14 mouse cellular contexts compared by ENCODE assay signal in the genomic region with DNA sequence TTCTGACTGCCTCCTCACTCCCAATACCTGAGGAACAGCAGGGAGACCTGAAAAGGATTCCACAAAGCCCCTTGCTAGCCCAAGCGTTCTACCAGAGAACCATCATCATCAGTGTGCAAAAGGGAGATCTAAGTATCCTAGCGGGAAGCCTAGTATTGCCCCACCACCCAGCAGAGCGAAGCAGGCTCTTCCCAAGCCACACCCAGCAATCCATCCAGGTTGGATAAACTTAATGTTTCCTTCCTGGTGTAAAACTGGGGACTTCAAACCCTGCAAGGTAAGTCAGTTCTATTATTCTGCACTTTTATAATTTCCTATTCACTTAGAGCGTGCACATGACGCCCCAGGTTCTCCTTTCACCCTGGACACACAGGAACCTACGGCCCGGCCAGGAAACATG.
"Had no signal": no experiment of that assay in that cellular context is flagged by ENCODE, and none has a peak within 500 bp of the region (broad histone marks: within the 10 kb centered on the region; RNA-seq: fewer than 3 reads in every experiment).

No protein-coding gene starts in this region.

- H3K4me3 ChIP-seq: left cerebral cortex, adult 2 months; limb, embryonic 12.5 days; liver, embryonic 13.5 days; midbrain, embryonic 10.5 days; midbrain, embryonic 15.5 days; stomach, embryonic 15.5 days had no signal

- ATAC-seq: lung, postnatal 0 days; midbrain, embryonic 15.5 days had no signal

- H3K9ac ChIP-seq: limb, embryonic 12.5 days; liver, embryonic 13.5 days; midbrain, embryonic 15.5 days; stomach, embryonic 15.5 days had no signal

- H3K27me3 ChIP-seq: midbrain, embryonic 15.5 days had no signal

- DNase-seq: kidney, adult 18-20 months; kidney, postnatal 10 days; liver; liver, embryonic 13.5 days; lung, adult 18-20 months; lung, postnatal 4 days; thymus, adult 2 months; thymus, postnatal 25 days had no signal

- H3K4me2 ChIP-seq: limb, embryonic 12.5 days; liver, embryonic 13.5 days; midbrain, embryonic 15.5 days; stomach, embryonic 15.5 days had no signal

- H3K27ac ChIP-seq: left cerebral cortex, adult 2 months; limb, embryonic 12.5 days; liver, embryonic 13.5 days; midbrain, embryonic 10.5 days; midbrain, embryonic 15.5 days; stomach, embryonic 15.5 days had no signal

- H3K36me3 ChIP-seq: liver, embryonic 13.5 days; midbrain, embryonic 10.5 days; midbrain, embryonic 15.5 days; stomach, embryonic 15.5 days had no signal

- H3K9me3 ChIP-seq: limb, embryonic 12.5 days; liver, embryonic 13.5 days; midbrain, embryonic 10.5 days; midbrain, embryonic 15.5 days; stomach, embryonic 15.5 days had no signal
